Mouse (Mus musculus) kidney, postnatal 25 days (tissue): ENCODE measurements at regions not wholly inside any gene's neighbourhood (a gene's known extent, or its start where the extent isn't known, plus 50 kb on each side); places are given as distances from the start of the nearest gene placed in this dataset.
A peak's percentile ranks its signal among the peaks of the same experiment; 100 is the strongest.

Source experiments
- DNase-seq, 2 experiments: peaks; one replicate each; pipeline ENCODE4 v3.0.0; 2021; ENCODE audit warnings: mixed read lengths in 2 of 2

- DNase-seq = no peak
These were observed 295.7 kb upstream of the Steap1 start for GRCm38 (mm10) chr5:6044859-6045258.

GRCm38 (mm10) chr5:6040866-6041265, 291.7 kb upstream of the Steap1 start:
- DNase-seq = peak in 1 of 2 experiments; percentile 1

DNA sequence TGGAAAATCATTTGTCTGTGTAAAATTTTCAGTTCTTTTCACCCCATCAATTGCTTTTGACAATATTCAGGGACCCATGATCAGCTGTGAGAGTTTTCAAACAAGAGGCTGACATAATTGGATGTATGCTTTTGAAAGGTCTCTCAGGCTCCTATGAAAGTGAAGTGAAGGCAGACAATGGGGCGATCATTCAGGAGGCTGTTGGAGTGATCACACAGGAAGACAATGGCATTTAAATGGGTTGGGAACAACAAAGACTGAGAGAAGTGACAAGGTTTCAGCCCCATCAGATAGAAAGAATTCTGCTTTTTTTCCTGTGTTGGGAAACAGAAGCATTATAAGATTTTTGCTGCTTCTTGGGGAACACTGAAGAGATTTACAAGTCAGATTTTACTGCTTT, 267.6 kb upstream of the Steap1 start:
- DNase-seq = no peak
